Mouse (Mus musculus) heart, postnatal 36 days (tissue): ENCODE results near the gene Ccdc9b. TPM values are rescaled to one million over a fixed set of nuclear protein-coding genes. Genes with fewer than 3 reads are reported as not detected.

ENCODE experiments used
- DNase-seq, 2 experiments: peaks; one replicate each; pipeline ENCODE4 v3.0.0; 2021 to 2022
- intact Hi-C: fragments of 180-260 bp; cut with DNase I; formaldehyde crosslinking; loops from one replicate; pipeline ENCODE4 v1.15.1; 2025
- total RNA-seq, 2 experiments: library from RNA; stranded (reverse); gene quantifications; 2 replicates each; pipeline ENCODE4 v1.2.3; 2021

Gene Ccdc9b
- total RNA-seq, 2 experiments from 2014 or later, result 24.1 to 28.3 TPM

GRCm38 (mm10) chr2:118779065-118779464, 16.6 kb upstream of the Ccdc9b start:
- intact Hi-C loops, result loop anchor here (1.0 kb wide), 1 partner anchor 36 kb away; no protein-coding TSS in a partner anchor
- DNase-seq, result no peak

- no peak for DNase-seq
- intact Hi-C loops, result no loop called here
Measured at GRCm38 (mm10) chr2:118778418-118778817, 16.0 kb upstream of the Ccdc9b start.

GRCm38 (mm10) chr2:118776295-118776694, 13.8 kb upstream of the Ccdc9b start:
- intact Hi-C loops, result no loop called here
- DNase-seq, result no peak

- intact Hi-C loops, result no loop called here
- no peak for DNase-seq
Measured at GRCm38 (mm10) chr2:118775846-118776245, 13.4 kb upstream of the Ccdc9b start.

- no peak for DNase-seq
- intact Hi-C loops, result no loop called here
Measured at GRCm38 (mm10) chr2:118775396-118775795, 12.9 kb upstream of the Ccdc9b start.

- DNase-seq, result no peak
- intact Hi-C loops, result no loop called here
Measured at GRCm38 (mm10) chr2:118774536-118774935, 12.1 kb upstream of the Ccdc9b start.

GRCm38 (mm10) chr2:118772158-118772874, 9.9 kb upstream of the Ccdc9b start, which contains the start of gene Phgr1:
Gene Phgr1 (plus strand): TSS chr2:118772769.
- DNase-seq, result no peak
- intact Hi-C loops, result no loop called here

GRCm38 (mm10) chr2:118766041-118767033, 3.9 kb upstream of the Ccdc9b start:
- intact Hi-C loops, result no loop called here
- no peak for DNase-seq

GRCm38 (mm10) chr2:118764875-118765274, 2.4 kb upstream of the Ccdc9b start:
- intact Hi-C loops, result loop anchor here (2.0 to 5.0 kb wide), 2 partner anchors 118 to 212 kb away; no protein-coding TSS in a partner anchor
- DNase-seq, result no peak

- intact Hi-C loops, result loop anchor here (2.0 to 5.0 kb wide), 2 partner anchors 119 to 213 kb away; no protein-coding TSS in a partner anchor
- DNase-seq, result peak in 1 of 2 experiments; percentile 44
Measured at GRCm38 (mm10) chr2:118764094-118764831, 1.8 kb upstream of the Ccdc9b start.

- intact Hi-C loops, result loop anchor here (5.0 kb wide), 1 partner anchor 214 kb away; no protein-coding TSS in a partner anchor
- DNase-seq, result peak; percentile 46 to 49
Measured at GRCm38 (mm10) chr2:118763469-118763868, 1.0 kb upstream of the Ccdc9b start.

GRCm38 (mm10) chr2:118762784-118763148, 305 bp upstream of the Ccdc9b start:
- intact Hi-C loops, result loop anchor here (5.0 kb wide), 1 partner anchor 215 kb away; no protein-coding TSS in a partner anchor
- DNase-seq, result no peak

- intact Hi-C loops, result loop anchor here (1.0 to 5.0 kb wide), 2 partner anchors 16 to 216 kb away; partner anchors contain the start of gene Inafm2
- no peak for DNase-seq
Measured at GRCm38 (mm10) chr2:118761358-118761757, 1.1 kb downstream of the Ccdc9b start.

- intact Hi-C loops, result loop anchor here (1.0 to 5.0 kb wide), 2 partner anchors 15 to 217 kb away; partner anchors contain the start of gene Inafm2
- DNase-seq, result no peak
Measured at GRCm38 (mm10) chr2:118760311-118761025, 2.0 kb downstream of the Ccdc9b start.

- intact Hi-C loops, result loop anchor here (5.0 kb wide), 1 partner anchor 217 kb away; no protein-coding TSS in a partner anchor
- DNase-seq, result peak; percentile 50 to 52
Measured at GRCm38 (mm10) chr2:118759828-118760227, 2.6 kb downstream of the Ccdc9b start.

- no peak for DNase-seq
- intact Hi-C loops, result no loop called here
Measured at GRCm38 (mm10) chr2:118756103-118756502, 6.4 kb downstream of the Ccdc9b start.

GRCm38 (mm10) chr2:118755407-118755806, 7.1 kb downstream of the Ccdc9b start:
- no peak for DNase-seq
- intact Hi-C loops, result no loop called here

GRCm38 (mm10) chr2:118754143-118754542, 8.3 kb downstream of the Ccdc9b start:
- intact Hi-C loops, result no loop called here
- no peak for DNase-seq

GRCm38 (mm10) chr2:118752792-118753108, 9.7 kb downstream of the Ccdc9b start:
- intact Hi-C loops, result no loop called here
- no peak for DNase-seq
